Mouse (Mus musculus): ENCODE data around the gene Vasn. TPM values are rescaled to one million over a fixed set of nuclear protein-coding genes. Genes with fewer than 3 reads are reported as not detected.

Gene Vasn
- total RNA-seq (2021), result 1 to 10 TPM; 6.0 TPM

DNA sequence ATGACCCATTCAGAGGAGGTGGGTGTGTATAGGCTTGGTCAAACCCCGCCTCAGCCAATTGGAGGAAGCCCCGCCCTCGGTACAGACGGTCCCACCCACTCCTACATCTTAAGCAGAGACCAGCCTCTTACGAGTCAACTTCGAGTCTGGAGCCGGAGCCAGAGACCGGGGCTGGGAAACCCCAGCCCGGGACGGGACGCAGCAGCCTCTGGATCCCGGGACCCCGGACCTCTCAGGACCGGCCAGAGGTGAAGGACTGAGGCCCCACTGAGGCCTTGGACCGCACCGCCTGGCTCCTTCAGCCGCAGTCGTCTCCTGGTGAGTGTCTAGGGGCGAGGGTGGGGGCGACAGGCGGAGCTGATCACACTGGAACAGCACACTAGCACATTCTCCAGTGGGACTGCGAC is at the start of gene Vasn, which contains the start of gene Dnaja3:
TSS of gene Vasn (plus strand) at position 111 of the 407 bp plus-strand sequence.
TSS of gene Dnaja3 (plus strand) at position 159 of the 407 bp plus-strand sequence.
- DNase-seq (ENCODE audit: extremely low spot score in 1 of 2, low spot score in 1 of 2), result peak; percentile 38 to 48

- DNase-seq (ENCODE audit: extremely low spot score in 1 of 2, low spot score in 1 of 2), result no peak
Measured at GRCm38 (mm10) chr16:4590236-4590635, 49.5 kb upstream of the Vasn start.

- peak in 1 of 2 experiments; percentile 56 for DNase-seq (ENCODE audit: extremely low spot score in 1 of 2, low spot score in 1 of 2)
Measured at GRCm38 (mm10) chr16:4592909-4593875, 46.5 kb upstream of the Vasn start.

- peak in 1 of 2 experiments; percentile 46 for DNase-seq (ENCODE audit: extremely low spot score in 1 of 2, low spot score in 1 of 2)
Measured at GRCm38 (mm10) chr16:4593971-4594813, 45.5 kb upstream of the Vasn start, which contains the start of gene Glis2. Gene Glis2 (plus strand): TSS chr16:4594713.

- DNase-seq (ENCODE audit: extremely low spot score in 1 of 2, low spot score in 1 of 2), result no peak
Measured at GRCm38 (mm10) chr16:4594814-4595526, 44.8 kb upstream of the Vasn start.

DNA sequence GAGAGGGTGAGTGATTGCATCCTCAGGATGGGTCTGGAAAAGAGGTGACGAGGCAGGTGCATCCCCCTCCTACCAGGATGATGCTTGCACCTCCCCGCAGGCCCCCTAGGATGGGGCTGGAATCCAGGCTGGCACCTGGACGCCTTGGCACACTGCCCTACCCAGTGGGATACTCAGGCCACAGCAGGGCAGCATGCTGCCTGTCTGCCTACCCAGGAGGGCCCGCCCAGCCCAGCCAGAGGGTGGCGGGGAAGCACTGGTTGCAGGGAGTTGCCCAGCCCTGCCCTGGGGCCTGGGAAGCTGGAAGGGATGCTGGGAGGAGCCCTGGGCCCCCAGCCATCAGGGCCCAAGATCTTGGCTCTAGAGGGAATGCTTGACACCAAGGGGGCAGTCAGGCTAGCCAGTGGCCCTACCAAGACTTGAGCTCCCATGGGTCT is 44.2 kb upstream of the Vasn start:
- DNase-seq (ENCODE audit: extremely low spot score in 1 of 2, low spot score in 1 of 2), result no peak

- no peak for DNase-seq (ENCODE audit: extremely low spot score in 1 of 2, low spot score in 1 of 2)
Measured at GRCm38 (mm10) chr16:4596141-4596728, 43.5 kb upstream of the Vasn start.

GRCm38 (mm10) chr16:4596836-4597235 is 42.9 kb upstream of the Vasn start:
- no peak for DNase-seq (ENCODE audit: extremely low spot score in 1 of 2, low spot score in 1 of 2)

- no peak for DNase-seq (ENCODE audit: extremely low spot score in 1 of 2, low spot score in 1 of 2)
Measured at GRCm38 (mm10) chr16:4597296-4597695, 42.4 kb upstream of the Vasn start.

GRCm38 (mm10) chr16:4598041-4598440 is 41.7 kb upstream of the Vasn start:
- DNase-seq (ENCODE audit: extremely low spot score in 1 of 2, low spot score in 1 of 2), result no peak

GRCm38 (mm10) chr16:4598891-4599543 is 40.7 kb upstream of the Vasn start:
- DNase-seq (ENCODE audit: extremely low spot score in 1 of 2, low spot score in 1 of 2), result no peak

GRCm38 (mm10) chr16:4599616-4600015 is 40.1 kb upstream of the Vasn start:
- DNase-seq (ENCODE audit: extremely low spot score in 1 of 2, low spot score in 1 of 2), result no peak

DNA sequence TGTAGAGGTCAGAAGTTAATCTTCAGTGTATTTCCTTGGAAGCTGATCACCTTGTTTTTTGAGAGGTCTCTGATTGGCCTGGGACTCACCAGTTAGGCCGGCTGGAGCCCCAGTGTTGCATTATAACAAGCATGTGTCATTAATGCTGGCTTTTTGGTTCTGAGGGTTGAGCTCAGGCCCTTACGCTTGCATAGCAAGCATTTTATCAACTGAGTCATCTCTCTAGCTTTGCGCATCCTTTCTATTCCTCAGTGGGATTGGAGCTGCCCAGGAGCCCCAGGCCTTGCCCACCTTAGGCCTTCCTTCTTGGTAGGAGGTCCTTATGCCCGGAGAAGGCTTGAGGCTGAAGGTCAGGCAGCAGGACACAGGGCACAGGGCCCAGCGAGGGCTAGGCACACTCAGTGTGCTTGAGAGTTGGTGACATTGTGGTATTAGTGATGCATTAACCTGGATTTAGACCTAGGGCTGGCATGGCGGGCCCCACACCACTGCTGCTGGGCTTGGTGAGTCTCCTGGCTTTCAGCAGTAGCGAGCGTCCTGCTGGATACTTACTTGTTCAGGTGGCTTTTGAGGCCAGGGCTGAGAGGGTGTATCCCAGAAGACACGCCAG is 38.9 kb upstream of the Vasn start:
- no peak for DNase-seq (ENCODE audit: extremely low spot score in 1 of 2, low spot score in 1 of 2)

DNA sequence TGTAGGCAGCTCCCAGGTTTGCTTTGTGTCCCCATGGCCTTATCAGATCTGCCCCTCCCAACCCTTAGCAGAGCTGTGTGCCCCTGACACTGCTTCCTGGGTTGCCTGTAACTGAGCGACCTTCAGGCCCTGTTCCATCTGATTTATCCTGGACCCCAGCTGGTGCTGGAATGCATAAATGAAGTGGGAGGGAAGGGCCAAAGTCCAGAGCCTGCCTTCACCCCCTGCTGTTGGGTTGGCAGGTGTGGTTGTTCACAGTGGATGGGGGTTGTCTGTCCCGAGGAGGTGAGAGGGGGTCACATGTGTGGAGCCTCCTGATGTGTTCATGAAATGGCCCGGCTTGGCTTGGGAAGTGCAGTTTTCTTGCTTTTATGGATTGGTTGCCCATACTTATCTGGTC is 37.6 kb upstream of the Vasn start:
- no peak for DNase-seq (ENCODE audit: extremely low spot score in 1 of 2, low spot score in 1 of 2)

DNA sequence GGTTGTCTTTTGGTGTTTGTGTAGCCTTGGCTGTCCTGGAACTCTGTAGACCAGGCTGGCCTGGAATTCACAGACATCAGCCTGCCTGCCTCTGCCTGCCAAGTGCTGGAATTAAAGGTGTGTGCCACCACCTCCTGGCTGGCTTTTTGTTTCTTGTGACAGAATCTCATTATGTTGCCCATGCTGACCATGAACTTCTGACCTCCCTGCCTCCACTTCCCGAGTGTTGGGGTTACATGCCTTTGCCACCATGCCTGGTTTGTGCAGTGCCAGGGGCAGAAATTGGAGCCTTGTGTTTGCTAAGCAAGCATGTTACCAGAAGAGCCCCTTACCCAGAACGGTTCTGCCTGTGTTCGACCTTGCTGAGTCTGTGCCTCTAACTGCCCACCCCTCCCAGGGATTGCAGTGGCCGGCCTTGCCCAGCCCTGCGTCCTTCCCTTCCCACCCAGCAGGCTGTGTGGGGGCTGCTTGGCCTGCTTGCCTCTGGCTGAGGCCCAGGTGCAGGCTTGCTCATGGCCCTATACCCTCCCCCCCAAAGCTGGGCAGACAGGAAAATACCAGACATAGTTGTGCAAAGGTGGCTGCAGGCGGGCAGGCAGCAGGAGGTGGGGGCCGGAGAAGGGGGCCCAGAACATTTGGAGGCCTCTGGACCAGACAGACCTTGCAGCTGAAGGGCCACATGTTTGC is 36.8 kb upstream of the Vasn start:
- no peak for DNase-seq (ENCODE audit: extremely low spot score in 1 of 2, low spot score in 1 of 2)

DNA sequence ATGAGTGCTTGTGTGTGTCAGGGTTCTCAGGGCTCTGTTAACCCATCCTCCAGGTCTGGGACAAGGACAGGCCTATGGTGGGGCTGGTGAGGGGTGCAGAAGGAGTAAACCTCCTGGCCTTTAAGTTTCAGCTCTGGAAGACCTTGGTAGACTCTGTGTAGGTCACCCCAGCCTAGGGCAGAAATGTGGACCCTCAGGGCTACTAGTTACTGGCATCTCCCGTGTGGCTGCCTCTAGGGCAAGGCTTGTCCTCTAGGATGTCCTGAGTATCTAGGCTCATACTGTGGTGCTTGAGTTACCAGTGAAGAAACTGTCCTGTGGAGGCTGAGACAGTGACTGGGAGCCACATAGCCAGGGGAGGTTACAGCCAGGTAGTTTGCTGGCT is 36.3 kb upstream of the Vasn start:
- no peak for DNase-seq (ENCODE audit: extremely low spot score in 1 of 2, low spot score in 1 of 2)

GRCm38 (mm10) chr16:4604293-4604837 is 35.4 kb upstream of the Vasn start:
- no peak for DNase-seq (ENCODE audit: extremely low spot score in 1 of 2, low spot score in 1 of 2)

DNA sequence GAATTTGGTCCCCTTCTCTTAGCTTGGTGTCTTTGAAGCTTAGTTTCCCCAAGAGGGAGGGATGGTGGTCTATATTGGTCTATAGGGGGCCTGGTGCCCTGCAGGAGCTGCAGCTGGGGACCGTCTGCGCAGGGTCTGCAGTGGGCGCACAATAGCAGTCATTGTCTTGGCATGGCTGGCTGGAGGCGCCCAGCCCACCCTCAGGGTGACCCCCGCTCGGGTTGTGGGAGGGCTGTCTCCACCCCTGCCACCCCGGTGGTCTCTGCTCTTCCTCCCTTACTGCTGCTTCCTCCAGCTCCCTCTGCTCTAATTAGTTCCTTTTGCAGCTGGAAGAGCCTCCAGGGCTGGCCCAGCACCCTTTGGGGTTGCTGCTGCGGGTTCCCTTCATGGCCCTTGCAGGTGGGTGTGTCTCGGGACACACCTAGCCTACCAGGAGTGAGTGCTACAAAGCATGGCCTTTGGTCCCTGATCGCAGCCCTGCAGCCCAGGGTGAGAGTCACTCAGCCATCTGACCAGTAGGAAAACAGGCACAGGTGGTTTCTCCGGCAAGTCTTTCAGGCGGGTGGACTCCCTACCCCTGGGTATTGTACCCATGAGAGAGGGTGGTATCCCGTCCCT is 34.1 kb upstream of the Vasn start:
- DNase-seq (ENCODE audit: extremely low spot score in 1 of 2, low spot score in 1 of 2), result no peak
